Mouse (Mus musculus): ENCODE measurements around the gene Diaph2. TPM values are rescaled to one million over a fixed set of nuclear protein-coding genes. Genes with fewer than 3 reads are reported as not detected.

The Diaph2 gene
- polyA plus RNA-seq, 1 experiment from 2014 or later = 2.8 TPM

GRCm38 (mm10) chrX:130212759-130213158 is 463.2 kb downstream of the Diaph2 start:
- Histone ChIP-seq H3K9me3 (no peaks in the 10 kb centered on the region), H3K27me3 (no peaks in the 10 kb centered on the region), H3K4me2 (no peak overlapping the region), H3K9ac (no peak overlapping the region), H3K4me3 (no peak overlapping the region), H3K27ac (replicated peaks) (no peak overlapping the region), H3K36me3 (no peaks in the 10 kb centered on the region), H3K4me1 (replicated peaks) (no peaks in the 10 kb centered on the region)
- ATAC-seq (ENCODE audit: low read depth) = no peak
- WGBS = 84% methylated on average over 4 of the region's 4 CpGs

GRCm38 (mm10) chrX:130230045-130230444 is 480.5 kb downstream of the Diaph2 start:
- H3K27ac ChIP-seq (replicated peaks) = no peak overlapping the region
- no peak for ATAC-seq (ENCODE audit: low read depth)
- no peaks in the 10 kb centered on the region for H3K4me1 ChIP-seq (replicated peaks)
- no peaks in the 10 kb centered on the region for H3K9me3 ChIP-seq
- whole genome bisulfite sequencing = 95% methylated on average over 1 of the region's 1 CpGs
- H3K4me2 ChIP-seq = no peak overlapping the region
- no peaks in the 10 kb centered on the region for H3K27me3 ChIP-seq
- H3K9ac ChIP-seq = no peak overlapping the region
- H3K4me3 ChIP-seq = no peak overlapping the region
- no peaks in the 10 kb centered on the region for H3K36me3 ChIP-seq

DNA sequence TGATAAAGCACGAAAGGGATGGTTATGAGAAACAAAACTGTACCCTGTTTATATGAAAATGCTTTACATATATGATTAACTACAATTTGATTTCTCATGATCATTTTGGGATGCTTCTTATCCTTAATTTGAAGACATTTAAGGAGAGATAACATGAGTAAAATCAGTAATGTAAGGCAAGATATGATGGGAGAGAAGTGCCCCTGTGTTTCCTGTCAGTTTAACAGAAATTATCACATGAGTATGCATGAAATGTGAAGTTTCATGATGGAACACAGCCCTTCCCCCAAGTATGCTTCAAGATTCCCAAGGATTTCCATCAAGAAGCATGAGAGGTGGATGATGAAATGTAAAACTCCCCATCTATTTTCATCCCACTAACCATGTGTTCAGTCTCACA is 485.6 kb downstream of the Diaph2 start:
- H3K4me1 ChIP-seq (replicated peaks) = no peaks in the 10 kb centered on the region
- H3K36me3 ChIP-seq = no peaks in the 10 kb centered on the region
- H3K4me2 ChIP-seq = no peak overlapping the region
- H3K27me3 ChIP-seq = no peaks in the 10 kb centered on the region
- no peak overlapping the region for H3K4me3 ChIP-seq
- H3K9me3 ChIP-seq = no peaks in the 10 kb centered on the region
- no peak overlapping the region for H3K9ac ChIP-seq
- ATAC-seq (ENCODE audit: low read depth) = no peak
- 91% methylated on average over 1 of the region's 1 CpGs for WGBS
- no peak overlapping the region for H3K27ac ChIP-seq (replicated peaks)

DNA sequence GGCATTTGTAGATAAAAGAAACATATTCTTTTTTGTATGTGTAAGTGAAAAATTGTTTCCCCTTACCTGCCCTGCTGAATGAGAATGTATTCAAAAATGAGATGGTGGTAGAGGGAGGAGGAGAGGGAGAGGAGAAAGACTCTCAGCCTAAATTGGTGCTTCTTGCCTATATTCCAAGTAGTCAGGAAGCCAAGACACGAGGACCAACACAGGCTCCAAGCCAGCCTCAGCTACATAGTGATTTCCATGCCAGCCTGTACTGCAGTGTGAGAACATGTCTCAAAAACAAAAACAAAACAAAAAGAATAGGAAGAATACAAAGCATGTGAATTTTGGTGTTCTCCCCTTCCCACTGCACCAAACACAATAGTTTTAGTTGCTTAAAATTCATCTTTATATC is 497.1 kb downstream of the Diaph2 start:
- H3K4me3 ChIP-seq = no peak overlapping the region
- H3K9me3 ChIP-seq = no peaks in the 10 kb centered on the region
- no peak overlapping the region for H3K4me2 ChIP-seq
- H3K9ac ChIP-seq = no peak overlapping the region
- H3K4me1 ChIP-seq (replicated peaks) = no peaks in the 10 kb centered on the region
- H3K27me3 ChIP-seq = no peaks in the 10 kb centered on the region
- no peak overlapping the region for H3K27ac ChIP-seq (replicated peaks)
- H3K36me3 ChIP-seq = no peaks in the 10 kb centered on the region
- no peak for ATAC-seq (ENCODE audit: low read depth)
- WGBS = 73% methylated on average over 1 of the region's 1 CpGs

GRCm38 (mm10) chrX:130253664-130254063 is 504.1 kb downstream of the Diaph2 start:
- H3K4me1 ChIP-seq (replicated peaks) = no peaks in the 10 kb centered on the region
- no peak overlapping the region for H3K4me2 ChIP-seq
- H3K36me3 ChIP-seq = no peaks in the 10 kb centered on the region
- H3K4me3 ChIP-seq = no peak overlapping the region
- 90% methylated on average over 4 of the region's 4 CpGs for WGBS
- no peaks in the 10 kb centered on the region for H3K27me3 ChIP-seq
- no peak overlapping the region for H3K9ac ChIP-seq
- no peaks in the 10 kb centered on the region for H3K9me3 ChIP-seq
- no peak overlapping the region for H3K27ac ChIP-seq (replicated peaks)
- no peak for ATAC-seq (ENCODE audit: low read depth)

DNA sequence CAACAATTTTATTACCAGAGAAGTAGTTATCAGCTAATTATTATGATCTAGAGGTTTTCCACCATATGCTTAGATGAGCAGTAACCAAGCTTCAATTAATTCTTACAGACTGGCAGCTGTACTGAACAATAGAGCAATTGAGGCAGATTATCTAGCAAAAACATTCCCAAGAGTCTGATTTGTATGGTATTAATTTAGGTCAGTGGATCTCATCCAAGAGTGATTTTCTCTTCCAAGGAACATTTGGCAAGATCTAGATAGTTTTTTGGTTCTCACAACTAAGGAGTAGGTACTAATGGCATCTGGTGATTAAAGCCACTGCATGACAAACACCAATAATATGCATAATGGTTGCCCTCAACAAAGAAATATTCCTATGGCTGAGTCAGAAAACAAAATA is 516.2 kb downstream of the Diaph2 start:
- H3K27ac ChIP-seq (replicated peaks) = no peak overlapping the region
- no peaks in the 10 kb centered on the region for H3K9me3 ChIP-seq
- H3K4me3 ChIP-seq = no peak overlapping the region
- no peaks in the 10 kb centered on the region for H3K36me3 ChIP-seq
- no peak overlapping the region for H3K9ac ChIP-seq
- H3K4me2 ChIP-seq = no peak overlapping the region
- ATAC-seq (ENCODE audit: low read depth) = no peak
- H3K27me3 ChIP-seq = no peaks in the 10 kb centered on the region
- no peaks in the 10 kb centered on the region for H3K4me1 ChIP-seq (replicated peaks)

DNA sequence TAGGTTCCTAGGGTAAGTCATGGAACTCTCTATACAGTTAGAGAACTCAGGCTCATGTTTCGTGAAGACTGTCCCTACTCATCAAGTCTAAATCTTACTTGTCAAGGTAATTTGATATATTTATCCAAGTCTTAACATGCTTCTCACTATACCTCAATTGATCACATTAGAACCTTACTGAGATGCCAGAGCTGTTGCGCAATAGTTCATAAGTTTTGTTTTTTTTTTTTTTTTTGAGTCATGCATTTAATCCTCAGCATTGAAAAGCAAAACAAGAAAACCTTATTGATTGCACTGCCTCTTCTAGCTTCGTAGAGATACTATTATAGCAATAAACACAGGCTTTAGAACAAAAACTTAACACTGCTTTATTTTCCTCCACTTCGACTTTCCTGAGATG is 529.6 kb downstream of the Diaph2 start:
- Histone ChIP-seq H3K36me3 (no peaks in the 10 kb centered on the region), H3K9ac (no peak overlapping the region), H3K4me1 (replicated peaks) (no peaks in the 10 kb centered on the region), H3K27me3 (no peaks in the 10 kb centered on the region), H3K4me3 (no peak overlapping the region), H3K9me3 (no peaks in the 10 kb centered on the region), H3K4me2 (no peak overlapping the region), H3K27ac (replicated peaks) (no peak overlapping the region)
- WGBS = 85% methylated on average over 4 of the region's 4 CpGs
- no peak for ATAC-seq (ENCODE audit: low read depth)

- Histone ChIP-seq H3K27ac (replicated peaks) (no peak overlapping the region), H3K4me3 (no peak overlapping the region), H3K4me2 (no peak overlapping the region), H3K4me1 (replicated peaks) (no peaks in the 10 kb centered on the region), H3K9ac (no peak overlapping the region), H3K27me3 (no peaks in the 10 kb centered on the region), H3K36me3 (no peaks in the 10 kb centered on the region), H3K9me3 (no peaks in the 10 kb centered on the region)
- no peak for ATAC-seq (ENCODE audit: low read depth)
- 79% methylated on average over 2 of the region's 2 CpGs for WGBS
Measured at GRCm38 (mm10) chrX:130281484-130281883, 531.9 kb downstream of the Diaph2 start.

DNA sequence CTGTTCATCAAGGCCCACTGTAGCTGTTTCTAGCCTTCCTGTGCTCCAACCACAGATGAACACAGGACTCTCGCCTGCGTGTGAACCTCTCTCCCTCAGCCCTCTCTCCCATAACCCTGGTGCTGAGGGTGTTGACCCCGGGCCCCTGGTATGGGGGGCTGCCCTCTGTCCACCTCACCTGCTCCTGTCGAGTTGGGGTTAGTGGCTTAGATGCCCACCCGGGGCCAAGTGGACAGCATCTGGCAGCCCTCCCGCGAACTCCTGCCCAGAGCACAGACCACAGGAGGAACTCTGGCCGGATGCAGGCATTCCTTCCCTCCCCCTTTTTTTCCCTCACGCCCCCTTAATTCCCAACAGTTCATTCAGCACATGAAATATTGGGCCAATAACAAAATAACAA is 537.5 kb downstream of the Diaph2 start:
- no peak overlapping the region for H3K27ac ChIP-seq (replicated peaks)
- no peaks in the 10 kb centered on the region for H3K9me3 ChIP-seq
- no peak overlapping the region for H3K9ac ChIP-seq
- 90% methylated on average over 9 of the region's 9 CpGs for WGBS
- ATAC-seq (ENCODE audit: low read depth) = no peak
- no peak overlapping the region for H3K4me3 ChIP-seq
- H3K36me3 ChIP-seq = no peaks in the 10 kb centered on the region
- no peak overlapping the region for H3K4me2 ChIP-seq
- no peaks in the 10 kb centered on the region for H3K27me3 ChIP-seq
- H3K4me1 ChIP-seq (replicated peaks) = no peaks in the 10 kb centered on the region

- Histone ChIP-seq H3K9ac (no peak overlapping the region), H3K4me1 (replicated peaks) (no peaks in the 10 kb centered on the region), H3K27me3 (no peaks in the 10 kb centered on the region), H3K4me2 (no peak overlapping the region), H3K27ac (replicated peaks) (no peak overlapping the region), H3K4me3 (no peak overlapping the region), H3K9me3 (no peaks in the 10 kb centered on the region), H3K36me3 (no peaks in the 10 kb centered on the region)
- ATAC-seq (ENCODE audit: low read depth) = no peak
- WGBS = 90% methylated on average over 5 of the region's 5 CpGs
Measured at GRCm38 (mm10) chrX:130289775-130290174, 540.2 kb downstream of the Diaph2 start.

GRCm38 (mm10) chrX:130350808-130351435 is 601.4 kb downstream of the Diaph2 start:
- H3K36me3 ChIP-seq = no peaks in the 10 kb centered on the region
- no peak overlapping the region for H3K4me3 ChIP-seq
- no peak overlapping the region for H3K4me2 ChIP-seq
- H3K9ac ChIP-seq = no peak overlapping the region
- no peak overlapping the region for H3K27ac ChIP-seq (replicated peaks)
- no peaks in the 10 kb centered on the region for H3K27me3 ChIP-seq
- no peak for ATAC-seq (ENCODE audit: low read depth)
- no peaks in the 10 kb centered on the region for H3K4me1 ChIP-seq (replicated peaks)
- H3K9me3 ChIP-seq = no peaks in the 10 kb centered on the region

- Histone ChIP-seq H3K27ac (replicated peaks) (no peak overlapping the region), H3K4me2 (no peak overlapping the region), H3K9me3 (no peaks in the 10 kb centered on the region), H3K36me3 (no peaks in the 10 kb centered on the region), H3K27me3 (no peaks in the 10 kb centered on the region), H3K4me3 (no peak overlapping the region), H3K4me1 (replicated peaks) (no peaks in the 10 kb centered on the region), H3K9ac (no peak overlapping the region)
- WGBS = 59% methylated on average over 7 of the region's 7 CpGs
- ATAC-seq (ENCODE audit: low read depth) = no peak
Measured at GRCm38 (mm10) chrX:130351480-130351879, 601.9 kb downstream of the Diaph2 start.

DNA sequence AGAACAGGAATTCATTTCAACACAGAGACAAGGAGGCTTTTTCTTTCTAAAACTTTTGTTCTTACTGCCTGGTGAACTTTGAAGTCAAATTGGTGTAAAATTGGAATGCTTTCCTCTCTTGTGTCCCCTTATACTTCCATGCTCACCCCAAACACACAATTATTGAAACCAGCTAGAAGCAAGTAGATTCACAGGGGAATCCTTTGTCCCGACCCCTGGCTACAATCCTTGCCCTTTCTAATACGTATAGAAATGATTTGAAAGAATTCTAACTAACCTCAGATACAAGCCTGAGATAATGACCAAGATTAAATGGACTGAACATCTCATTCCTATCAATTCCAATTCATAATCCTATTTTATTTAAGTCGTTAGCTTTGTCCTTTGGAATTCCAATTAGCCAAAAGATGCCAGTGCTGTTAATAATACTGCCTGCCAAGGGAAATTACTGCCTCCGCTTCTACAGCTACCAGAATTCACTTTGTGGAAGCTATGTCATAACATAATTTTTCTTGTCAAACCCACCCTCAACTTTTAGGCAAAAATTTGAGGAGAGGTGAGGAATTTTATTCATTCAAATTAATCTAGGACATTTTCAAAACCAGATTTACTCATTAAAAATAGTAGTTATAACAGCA is 644.1 kb downstream of the Diaph2 start:
- Histone ChIP-seq H3K4me2 (no peak overlapping the region), H3K36me3 (no peaks in the 10 kb centered on the region), H3K9ac (no peak overlapping the region), H3K27me3 (no peaks in the 10 kb centered on the region), H3K4me1 (replicated peaks) (no peaks in the 10 kb centered on the region), H3K27ac (replicated peaks) (no peak overlapping the region), H3K9me3 (no peaks in the 10 kb centered on the region), H3K4me3 (no peak overlapping the region)
- no peak for ATAC-seq (ENCODE audit: low read depth)
- WGBS = 55% methylated on average over 4 of the region's 4 CpGs
